Mouse (Mus musculus): ENCODE measurements around the gene Tmem80. TPM values are rescaled to one million over a fixed set of nuclear protein-coding genes. Genes with fewer than 3 reads are reported as not detected.
A peak's percentile ranks its signal among the peaks of the same experiment; 100 is the strongest.

The Tmem80 gene
- 24.2 and 24.7 TPM in 2 replicates for total RNA-seq (2017)

DNA sequence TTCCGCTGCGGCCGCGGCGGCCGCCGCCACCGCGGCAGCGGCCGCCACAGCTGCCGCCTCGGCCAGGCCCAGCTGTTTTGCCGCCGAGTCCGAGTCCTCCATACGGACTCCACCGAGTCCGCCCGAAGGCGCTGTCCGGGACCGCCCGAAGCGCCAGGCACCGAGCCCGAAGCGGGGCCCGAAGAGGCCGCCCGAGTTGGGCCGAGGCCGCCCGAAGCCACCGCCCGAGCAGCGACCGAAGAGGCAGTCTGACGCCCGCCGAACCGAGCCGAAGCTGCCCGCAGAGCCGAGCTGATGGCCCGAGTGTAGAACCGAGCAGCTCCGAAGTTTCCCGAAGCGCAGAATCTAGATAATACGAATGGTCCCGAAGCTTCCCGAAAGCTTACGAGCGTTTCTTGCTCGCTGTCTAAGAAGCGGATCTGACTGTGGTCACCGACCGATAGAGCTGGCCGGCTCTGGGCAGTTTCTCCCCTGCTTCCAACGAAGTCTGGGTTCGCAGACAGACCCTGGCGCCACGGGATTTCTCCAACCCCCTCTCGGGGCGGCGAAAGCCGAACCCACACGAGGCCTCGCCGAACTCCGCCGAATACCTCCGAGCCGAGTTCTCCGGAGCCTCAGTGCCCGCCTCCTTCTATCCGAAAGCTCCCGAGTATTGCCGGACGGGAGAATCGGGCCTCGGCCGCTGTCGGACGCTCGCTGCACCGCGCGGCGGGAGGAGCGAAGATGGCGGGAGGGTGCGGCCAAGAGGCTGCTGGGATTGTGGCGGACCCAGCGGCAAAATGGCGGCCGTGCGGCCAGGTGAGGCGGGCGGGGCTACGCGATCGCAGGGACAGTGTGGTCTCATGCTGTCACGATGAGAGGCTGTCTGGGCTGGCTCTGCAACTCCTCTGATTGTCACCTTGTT is at the start of gene Tmem80, which contains the start of gene Deaf1:
TSS of gene Tmem80 (plus strand) at position 271 of the 904 bp plus-strand sequence.
TSS of gene Deaf1 (minus strand) at position 222 of the 904 bp plus-strand sequence.
- ATAC-seq (ENCODE audit: extremely low read depth, insufficient number of reproducible peaks, low FRiP score, poor library complexity, severe bottlenecking): peak; percentile 85

GRCm38 (mm10) chr7:141278766-141279590 is 48.6 kb upstream of the Tmem80 start, which contains the start of gene Sct:
TSS of gene Sct (minus strand) at chr7:141279133.
- ATAC-seq (ENCODE audit: extremely low read depth, insufficient number of reproducible peaks, low FRiP score, poor library complexity, severe bottlenecking): no peak

DNA sequence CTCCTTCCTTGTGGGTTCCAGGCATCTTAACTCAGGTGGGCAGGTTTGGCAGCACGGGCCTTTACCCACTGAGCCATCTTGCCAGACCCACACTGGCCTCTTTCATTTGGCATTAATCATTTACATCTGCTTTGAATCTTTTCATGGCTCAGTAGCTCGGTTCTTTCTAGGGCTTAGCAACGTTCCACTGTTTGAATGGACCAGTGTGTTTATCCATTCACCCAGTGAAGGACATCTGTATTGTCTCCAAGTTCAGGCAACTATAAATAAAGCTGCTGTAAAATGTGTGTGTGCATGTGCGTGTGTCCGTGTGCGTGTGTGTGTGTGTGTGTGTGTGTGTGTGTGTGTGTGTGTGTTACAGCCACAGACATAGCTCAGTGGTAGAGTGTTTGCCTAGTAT is 46.1 kb upstream of the Tmem80 start:
- ATAC-seq (ENCODE audit: extremely low read depth, insufficient number of reproducible peaks, low FRiP score, poor library complexity, severe bottlenecking): no peak

DNA sequence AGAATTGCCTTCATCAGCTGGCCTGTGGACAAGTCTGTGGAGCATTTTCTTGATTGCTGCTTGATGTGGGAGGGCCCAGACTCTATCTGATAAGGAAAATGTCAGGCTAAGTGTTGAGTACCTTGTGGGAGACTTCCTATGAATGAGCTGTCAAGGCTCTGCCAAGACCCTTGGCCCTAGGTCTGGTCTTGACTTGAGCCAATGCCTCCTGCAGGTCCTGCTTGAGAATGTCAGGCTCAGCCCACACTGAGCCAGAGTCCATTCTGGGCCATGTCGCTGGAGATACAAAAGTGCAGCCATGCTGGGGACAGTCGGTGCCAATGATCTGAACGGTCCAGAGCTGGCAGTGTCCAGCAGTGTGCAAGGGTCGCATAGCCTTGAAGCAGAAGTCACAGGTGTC is 44.8 kb upstream of the Tmem80 start:
- ATAC-seq (ENCODE audit: extremely low read depth, insufficient number of reproducible peaks, low FRiP score, poor library complexity, severe bottlenecking): no peak

DNA sequence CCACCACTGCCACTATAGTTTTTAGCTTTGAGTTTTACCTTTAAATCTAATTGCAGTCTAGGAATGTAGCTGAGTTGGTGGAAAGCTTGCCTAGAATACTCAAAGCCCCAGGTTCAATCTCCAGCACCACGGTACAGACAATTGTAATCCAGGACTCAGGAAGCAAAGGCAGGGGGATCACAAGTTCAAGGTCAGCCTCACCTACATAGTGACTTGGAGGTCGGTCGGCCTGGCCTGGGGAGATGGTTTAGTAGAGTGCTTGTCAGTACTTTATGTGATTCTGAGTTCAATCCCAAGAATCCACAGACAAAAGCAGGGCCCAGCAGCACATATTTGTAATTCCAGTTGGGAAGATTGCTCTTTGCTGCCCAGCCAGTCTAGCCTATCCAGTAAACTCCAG is 39.5 kb upstream of the Tmem80 start:
- ATAC-seq (ENCODE audit: extremely low read depth, insufficient number of reproducible peaks, low FRiP score, poor library complexity, severe bottlenecking): no peak

DNA sequence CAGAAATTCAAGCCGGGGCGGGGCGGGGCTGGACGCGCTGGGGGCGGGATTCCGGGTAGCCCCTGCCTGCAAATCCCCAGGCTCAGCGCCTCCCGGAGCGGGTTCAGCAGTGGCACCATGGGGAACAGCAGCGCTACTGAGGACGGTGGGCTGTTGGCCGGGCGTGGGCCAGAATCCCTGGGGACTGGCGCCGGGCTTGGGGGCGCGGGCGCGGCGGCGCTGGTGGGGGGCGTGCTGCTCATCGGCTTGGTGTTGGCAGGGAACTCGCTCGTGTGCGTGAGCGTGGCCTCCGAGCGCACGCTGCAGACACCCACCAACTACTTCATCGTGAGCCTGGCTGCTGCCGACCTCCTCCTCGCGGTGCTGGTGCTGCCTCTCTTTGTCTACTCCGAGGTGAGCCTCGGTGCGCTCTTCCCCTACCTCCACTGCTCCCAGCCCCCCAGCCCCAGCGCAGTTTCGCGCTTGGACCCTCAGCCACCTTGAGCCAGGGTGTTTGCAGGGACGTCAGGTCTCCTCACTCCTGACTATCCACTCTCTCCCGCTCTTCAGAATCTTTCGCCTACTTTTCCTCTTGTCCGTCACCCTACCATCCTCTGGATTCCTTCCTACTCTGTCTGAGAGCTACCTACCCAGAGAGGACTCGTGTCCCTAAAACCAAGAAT is 35.5 kb upstream of the Tmem80 start, which contains the start of gene Drd4:
TSS of gene Drd4 (plus strand) at position 86 of the 662 bp plus-strand sequence.
- ATAC-seq (ENCODE audit: extremely low read depth, insufficient number of reproducible peaks, low FRiP score, poor library complexity, severe bottlenecking): no peak

DNA sequence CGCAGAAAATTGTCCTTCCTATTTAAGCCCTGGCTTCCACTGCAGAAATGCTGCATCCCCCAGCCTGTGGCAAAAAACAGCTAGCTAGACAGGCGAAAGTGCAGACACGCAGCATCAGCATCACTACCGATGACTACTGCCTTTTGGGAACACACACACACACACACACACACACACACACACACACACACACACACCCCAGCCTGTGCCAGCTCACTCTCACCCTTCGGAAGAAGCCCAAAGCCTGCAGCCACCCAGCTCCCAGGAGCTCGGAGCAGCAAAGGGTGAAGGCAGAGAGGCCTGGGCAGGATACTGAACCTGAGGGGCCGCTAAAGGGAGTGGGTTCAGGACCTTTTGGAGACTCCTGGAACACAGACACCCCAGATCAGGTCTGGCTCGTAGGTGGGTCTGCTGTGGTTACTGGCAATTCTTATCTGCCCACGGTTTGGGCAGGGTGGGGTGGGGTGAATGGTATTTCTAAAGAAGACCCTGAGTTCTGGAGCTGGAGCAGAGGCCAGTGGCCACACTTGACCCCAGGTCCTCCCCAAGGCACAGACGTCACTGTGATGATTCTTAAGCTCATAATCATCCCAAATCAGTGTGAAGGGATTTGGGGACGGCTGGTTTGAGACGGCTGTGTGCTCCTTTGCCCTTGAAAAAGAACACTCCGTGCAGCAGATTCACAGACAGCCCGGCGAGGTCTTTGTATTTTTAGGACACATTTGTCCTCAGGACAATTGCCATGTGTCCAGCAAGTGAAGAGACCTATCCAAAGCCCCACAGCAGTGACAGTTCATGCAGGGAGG is 34.8 kb upstream of the Tmem80 start:
- ATAC-seq (ENCODE audit: extremely low read depth, insufficient number of reproducible peaks, low FRiP score, poor library complexity, severe bottlenecking): no peak

DNA sequence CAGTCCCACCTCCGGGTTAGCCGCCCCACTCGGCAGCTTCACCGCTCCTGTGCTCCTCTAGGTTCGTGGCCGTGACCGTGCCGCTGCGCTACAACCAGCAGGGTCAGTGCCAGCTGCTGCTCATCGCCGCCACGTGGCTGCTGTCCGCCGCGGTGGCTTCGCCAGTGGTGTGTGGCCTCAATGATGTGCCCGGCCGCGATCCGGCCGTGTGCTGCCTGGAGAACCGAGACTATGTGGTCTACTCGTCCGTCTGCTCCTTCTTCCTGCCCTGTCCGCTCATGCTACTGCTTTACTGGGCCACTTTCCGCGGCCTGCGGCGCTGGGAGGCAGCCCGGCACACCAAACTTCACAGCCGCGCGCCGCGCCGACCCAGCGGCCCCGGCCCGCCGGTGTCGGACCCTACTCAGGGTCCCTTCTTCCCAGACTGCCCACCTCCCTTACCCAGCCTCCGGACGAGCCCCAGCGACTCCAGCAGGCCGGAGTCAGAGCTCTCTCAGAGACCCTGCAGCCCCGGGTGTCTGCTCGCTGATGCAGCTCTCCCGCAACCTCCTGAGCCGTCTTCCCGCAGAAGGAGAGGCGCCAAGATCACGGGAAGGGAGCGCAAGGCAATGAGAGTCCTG is 33.6 kb upstream of the Tmem80 start:
- ATAC-seq (ENCODE audit: extremely low read depth, insufficient number of reproducible peaks, low FRiP score, poor library complexity, severe bottlenecking): peak; percentile 18; the same call in 1 of the 2 replicates

- no peak for ATAC-seq (ENCODE audit: extremely low read depth, insufficient number of reproducible peaks, low FRiP score, poor library complexity, severe bottlenecking)
Measured at GRCm38 (mm10) chr7:141294479-141294878, 33.1 kb upstream of the Tmem80 start.

- ATAC-seq (ENCODE audit: extremely low read depth, insufficient number of reproducible peaks, low FRiP score, poor library complexity, severe bottlenecking): no peak
Measured at GRCm38 (mm10) chr7:141297926-141298650, 29.5 kb upstream of the Tmem80 start.

GRCm38 (mm10) chr7:141299175-141299574 is 28.4 kb upstream of the Tmem80 start:
- no peak for ATAC-seq (ENCODE audit: extremely low read depth, insufficient number of reproducible peaks, low FRiP score, poor library complexity, severe bottlenecking)

DNA sequence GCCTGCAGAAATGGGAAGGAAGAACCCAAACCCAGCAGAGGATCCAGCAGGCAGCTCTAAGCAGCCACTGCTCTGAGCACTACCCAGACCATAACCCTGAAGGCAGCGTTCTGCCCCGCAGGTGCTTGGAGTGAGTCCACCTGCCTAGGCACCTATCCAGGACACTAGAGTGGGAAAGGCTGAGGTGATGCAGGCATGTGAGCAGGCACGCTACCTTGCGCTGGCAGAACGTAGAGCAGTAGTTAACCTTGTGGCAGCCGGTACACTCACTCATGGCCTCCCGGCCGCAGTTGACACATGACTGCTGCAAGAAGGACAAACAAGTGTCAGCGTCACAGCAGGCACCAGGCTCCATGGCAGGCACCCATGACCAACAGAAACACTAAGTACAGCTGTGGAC is 26.2 kb upstream of the Tmem80 start:
- ATAC-seq (ENCODE audit: extremely low read depth, insufficient number of reproducible peaks, low FRiP score, poor library complexity, severe bottlenecking): no peak

DNA sequence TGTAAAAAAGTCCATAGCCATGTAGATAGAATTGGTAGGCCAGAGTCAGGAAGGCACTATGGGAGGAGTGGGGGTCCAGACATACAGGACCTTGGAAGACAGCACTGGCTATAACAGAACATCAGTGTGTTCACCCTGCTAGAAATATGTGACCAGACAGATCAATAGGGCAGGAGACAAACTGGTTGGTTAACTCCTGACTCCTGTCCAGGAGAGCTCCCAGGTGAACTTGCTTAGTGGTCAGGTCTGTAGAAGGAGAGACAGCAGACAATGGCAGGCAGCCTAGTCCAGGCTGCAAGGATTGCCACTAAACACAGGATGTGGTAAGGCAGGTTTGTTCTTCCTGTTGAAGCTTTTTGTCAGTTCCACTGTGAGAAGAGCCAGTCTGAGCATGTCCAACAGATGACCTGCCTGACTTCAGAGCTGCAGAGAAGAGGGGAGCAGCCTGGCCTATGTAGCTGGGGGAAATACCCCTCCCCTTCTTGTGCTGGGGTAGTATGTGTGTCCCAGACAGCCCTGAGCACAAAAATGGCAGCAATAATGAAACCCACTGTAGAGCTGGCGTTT is 24.8 kb upstream of the Tmem80 start:
- ATAC-seq (ENCODE audit: extremely low read depth, insufficient number of reproducible peaks, low FRiP score, poor library complexity, severe bottlenecking): peak; percentile 27; the same call in 1 of the 2 replicates

GRCm38 (mm10) chr7:141304537-141304936 is 23.0 kb upstream of the Tmem80 start:
- ATAC-seq (ENCODE audit: extremely low read depth, insufficient number of reproducible peaks, low FRiP score, poor library complexity, severe bottlenecking): no peak

DNA sequence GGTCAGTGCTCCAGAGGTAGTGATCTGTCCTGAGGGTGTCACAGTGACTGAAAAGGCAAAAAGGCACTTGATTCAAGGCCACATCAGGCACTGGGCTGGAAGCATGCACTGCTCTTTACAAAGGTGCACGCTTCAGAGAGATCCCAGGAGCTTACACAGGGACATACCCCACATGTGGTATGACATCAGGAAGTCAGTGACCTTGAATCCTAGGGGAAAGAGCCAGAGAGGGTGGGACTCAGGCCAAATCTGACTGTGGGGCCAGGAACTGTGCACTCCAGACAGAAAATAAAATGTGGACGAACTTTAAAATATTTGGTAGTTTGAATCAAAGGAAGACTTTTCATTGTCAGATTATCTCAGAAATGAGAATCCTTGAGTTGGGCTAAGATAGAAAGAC is 13.1 kb upstream of the Tmem80 start:
- ATAC-seq (ENCODE audit: extremely low read depth, insufficient number of reproducible peaks, low FRiP score, poor library complexity, severe bottlenecking): no peak

DNA sequence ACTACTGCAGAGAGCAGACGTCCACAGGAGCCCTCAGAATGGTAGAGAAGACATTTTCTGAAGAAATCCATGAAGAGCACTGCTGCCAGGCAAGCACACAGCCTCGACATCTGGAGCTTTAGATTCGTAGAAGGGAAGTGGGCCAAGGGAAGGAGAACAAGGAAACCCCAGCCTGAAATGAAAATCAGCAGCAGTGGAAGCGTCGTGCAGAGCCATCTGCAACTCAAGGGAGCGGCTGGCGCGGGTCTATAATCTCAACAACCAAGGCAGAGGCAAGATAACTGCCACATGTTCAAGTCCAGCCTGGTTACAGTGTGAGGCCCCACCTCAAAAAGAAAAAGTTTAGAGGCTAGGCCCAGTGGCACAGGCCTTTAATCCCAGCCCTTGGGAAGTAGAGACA is 12.5 kb upstream of the Tmem80 start:
- no peak for ATAC-seq (ENCODE audit: extremely low read depth, insufficient number of reproducible peaks, low FRiP score, poor library complexity, severe bottlenecking)

DNA sequence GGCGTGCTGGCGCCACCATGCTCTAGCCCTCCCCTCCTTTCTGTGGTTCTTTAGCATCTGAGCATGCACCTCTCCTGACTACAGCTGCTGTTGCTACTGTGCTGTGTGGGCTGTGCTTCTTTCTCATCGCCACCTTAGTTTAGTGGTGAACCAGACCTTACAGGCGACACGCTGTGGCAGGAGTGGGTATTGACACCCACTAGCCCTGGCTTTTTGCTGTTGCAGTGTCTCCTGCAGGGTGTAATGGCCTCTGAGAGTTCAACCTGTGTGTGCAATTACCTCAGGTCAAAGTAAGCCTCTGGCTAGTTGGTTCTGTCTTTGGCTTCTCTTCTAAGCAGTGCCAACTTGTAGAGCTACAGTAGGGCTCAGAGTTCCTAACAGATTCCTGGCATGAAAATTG is 11.6 kb upstream of the Tmem80 start:
- ATAC-seq (ENCODE audit: extremely low read depth, insufficient number of reproducible peaks, low FRiP score, poor library complexity, severe bottlenecking): peak; percentile 83

Measured in neutrophil, adult 5-6 weeks (primary cell).